In genomic region chr2:131418130-131418529, GRCm38 (mm10) we compare ENCODE assay signal across 24 mouse cellular contexts.
DNase-seq lines count a peak whose midpoint lies in the region; ATAC-seq and TF ChIP-seq lines count a peak whose summit lies in the region.
"Had no signal": no experiment of that assay in that cellular context is flagged by ENCODE, and none has a peak within 500 bp of the region (broad histone marks: within the 10 kb centered on the region; RNA-seq: fewer than 3 reads in every experiment).

No protein-coding gene starts in this region.

- H3K36me3 ChIP-seq in lung, embryonic 14.5 days (ENCODE audit: insufficient read depth) = no peaks in the 10 kb centered on the region
- H3K36me3 ChIP-seq in midbrain, embryonic 11.5 days (ENCODE audit: control insufficient read depth, insufficient read depth, low read length) = no peaks in the 10 kb centered on the region
- H3K36me3 ChIP-seq in midbrain, embryonic 14.5 days (ENCODE audit: control insufficient read depth, insufficient read depth, low read length) = no peaks in the 10 kb centered on the region
- H3K36me3 ChIP-seq: embryonic facial prominence, embryonic 10.5 days; embryonic facial prominence, embryonic 12.5 days; forebrain, embryonic 15.5 days; G1E had no signal

- WGBS in lung, embryonic 14.5 days = 55% methylated on average over 7 of the region's 7 CpGs
- WGBS in midbrain, embryonic 11.5 days = 81% methylated on average over 7 of the region's 7 CpGs
- 76% methylated on average over 7 of the region's 7 CpGs for WGBS in midbrain, embryonic 14.5 days

- no peak overlapping the region for H3K9ac ChIP-seq in lung, embryonic 14.5 days
- no peak overlapping the region for H3K9ac ChIP-seq in midbrain, embryonic 11.5 days (ENCODE audit: low read length)
- no peak overlapping the region for H3K9ac ChIP-seq in midbrain, embryonic 14.5 days (replicated peaks; ENCODE audit: low read length)
- H3K9ac ChIP-seq: embryonic facial prominence, embryonic 12.5 days; forebrain, embryonic 13.5 days; forebrain, embryonic 15.5 days had no signal

- H3K4me3 ChIP-seq in lung, embryonic 14.5 days (ENCODE audit: low read depth, low read length) = no peak overlapping the region
- H3K4me3 ChIP-seq in midbrain, embryonic 11.5 days (ENCODE audit: low read depth, low read length) = no peak overlapping the region
- no peak overlapping the region for H3K4me3 ChIP-seq in midbrain, embryonic 14.5 days (replicated peaks; ENCODE audit: low read depth, low read length)
- H3K4me3 ChIP-seq: embryonic facial prominence, embryonic 10.5 days; embryonic facial prominence, embryonic 12.5 days; forebrain, embryonic 13.5 days; forebrain, embryonic 15.5 days had no signal

- peak; percentile 61 for DNase-seq in heart, adult 11 months
- DNase-seq in heart, postnatal 25 days (ENCODE audit: low spot score) = no peak
- DNase-seq in lung, embryonic 14.5 days = no peak
- no peak for DNase-seq in lung, postnatal 36 days
- DNase-seq in midbrain, embryonic 11.5 days (ENCODE audit: low spot score, missing footprints) = peak; percentile 64
- no peak for DNase-seq in midbrain, embryonic 14.5 days
- DNase-seq: adrenal gland, adult 8-10 months; adrenal gland, postnatal 14 days; adrenal gland, postnatal 36 days; B cell, adult 2 months; cerebellum, adult 11-12 months; cerebellum, adult 2 months; cerebellum, adult 9-10 months; cerebellum, postnatal 10 days; cerebellum, postnatal 25 days had no signal

- ATAC-seq in lung, embryonic 14.5 days (ENCODE audit: insufficient read depth) = no peak
- no peak for ATAC-seq in midbrain, embryonic 11.5 days (ENCODE audit: low FRiP score)
- ATAC-seq in midbrain, embryonic 14.5 days (ENCODE audit: low FRiP score, low TSS enrichment) = no peak
- ATAC-seq: activated CD4-positive, CD25-positive, alpha-beta regulatory T cell, adult 4 months; CD4-positive, CD25-positive, alpha-beta regulatory T cell, adult 4 months; forebrain, embryonic 13.5 days; forebrain, embryonic 15.5 days; Patski had no signal

- intact Hi-C loops in heart, postnatal 25 days (cut with DNase I) = loop anchor here (5.0 kb wide), 4 partner anchors 61 to 456 kb away; partner anchors contain the start of gene Pank2

- H3K4me1 ChIP-seq in lung, embryonic 14.5 days (ENCODE audit: insufficient read depth) = no peaks in the 10 kb centered on the region
- H3K4me1 ChIP-seq in midbrain, embryonic 11.5 days (ENCODE audit: control insufficient read depth, insufficient read depth, low read length) = no peaks in the 10 kb centered on the region
- H3K4me1 ChIP-seq in midbrain, embryonic 14.5 days (ENCODE audit: control insufficient read depth, insufficient read depth, low read length) = no peaks in the 10 kb centered on the region
- H3K4me1 ChIP-seq: embryonic facial prominence, embryonic 12.5 days; forebrain, embryonic 13.5 days; forebrain, embryonic 15.5 days had no signal

- no peak overlapping the region for H3K4me2 ChIP-seq in lung, embryonic 14.5 days
- no peak overlapping the region for H3K4me2 ChIP-seq in midbrain, embryonic 11.5 days
- H3K4me2 ChIP-seq in midbrain, embryonic 14.5 days (ENCODE audit: low read length) = no peak overlapping the region
- H3K4me2 ChIP-seq: embryonic facial prominence, embryonic 12.5 days; forebrain, embryonic 13.5 days; forebrain, embryonic 15.5 days had no signal

- no peak overlapping the region for H3K27ac ChIP-seq in lung, embryonic 14.5 days (ENCODE audit: low read depth)
- no peak overlapping the region for H3K27ac ChIP-seq in midbrain, embryonic 11.5 days (ENCODE audit: low read depth, low read length)
- H3K27ac ChIP-seq in midbrain, embryonic 14.5 days (replicated peaks; ENCODE audit: low read depth, low read length) = no peak overlapping the region
- H3K27ac ChIP-seq: embryonic facial prominence, embryonic 10.5 days; embryonic facial prominence, embryonic 12.5 days; forebrain, embryonic 13.5 days; forebrain, embryonic 15.5 days had no signal

- H3K9me3 ChIP-seq in lung, embryonic 14.5 days (ENCODE audit: low read depth, low read length) = no peaks in the 10 kb centered on the region
- no peaks in the 10 kb centered on the region for H3K9me3 ChIP-seq in midbrain, embryonic 11.5 days (ENCODE audit: control insufficient read depth, low read length)
- no peaks in the 10 kb centered on the region for H3K9me3 ChIP-seq in midbrain, embryonic 14.5 days (ENCODE audit: control insufficient read depth, low read length)
- H3K9me3 ChIP-seq: embryonic facial prominence, embryonic 10.5 days; embryonic facial prominence, embryonic 12.5 days; forebrain, embryonic 13.5 days; forebrain, embryonic 15.5 days; G1E had no signal

- 0 out of 2 replicates have a peak, but pooled peaks have one; percentile 9 for TF ChIP-seq CTCF in lung, embryonic 14.5 days (IDR thresholded peaks at IDR 0.05; ENCODE audit: low read depth)

- no peaks in the 10 kb centered on the region for H3K27me3 ChIP-seq in lung, embryonic 14.5 days (ENCODE audit: insufficient read depth, low read length)
- no peaks in the 10 kb centered on the region for H3K27me3 ChIP-seq in midbrain, embryonic 11.5 days (ENCODE audit: control insufficient read depth, insufficient read depth, low read length)
- no peaks in the 10 kb centered on the region for H3K27me3 ChIP-seq in midbrain, embryonic 14.5 days (ENCODE audit: control insufficient read depth, insufficient read depth, low read length)
- H3K27me3 ChIP-seq: CH12.LX; embryonic facial prominence, embryonic 12.5 days; forebrain, embryonic 13.5 days; forebrain, embryonic 15.5 days; Patski had no signal

Comparison
In these comparisons a context has a peak if more than half of its experiments do, and no peak if none do; other contexts are left out.
1. DNase-seq: peak in heart, adult 11 months (single experiment) and midbrain, embryonic 11.5 days (single experiment); none in heart, postnatal 25 days (single experiment), lung, embryonic 14.5 days (single experiment), lung, postnatal 36 days (single experiment) and midbrain, embryonic 14.5 days (single experiment).